Mouse (Mus musculus) erythroblast, embryonic 14.5 days (primary cell): ENCODE results near the gene Fam222a.

ENCODE experiments used
- GATA1 ChIP-seq: IDR thresholded peaks from 2 replicates; pipeline ENCODE4 v1.6.1; 2012; ENCODE audit warnings: low read length, inconsistent platforms, mixed read lengths
- TAL1 ChIP-seq: IDR thresholded peaks from 3 replicates; pipeline ENCODE4 v1.6.1; 2012; ENCODE audit warnings: low read length, inconsistent platforms, mixed read lengths

DNA sequence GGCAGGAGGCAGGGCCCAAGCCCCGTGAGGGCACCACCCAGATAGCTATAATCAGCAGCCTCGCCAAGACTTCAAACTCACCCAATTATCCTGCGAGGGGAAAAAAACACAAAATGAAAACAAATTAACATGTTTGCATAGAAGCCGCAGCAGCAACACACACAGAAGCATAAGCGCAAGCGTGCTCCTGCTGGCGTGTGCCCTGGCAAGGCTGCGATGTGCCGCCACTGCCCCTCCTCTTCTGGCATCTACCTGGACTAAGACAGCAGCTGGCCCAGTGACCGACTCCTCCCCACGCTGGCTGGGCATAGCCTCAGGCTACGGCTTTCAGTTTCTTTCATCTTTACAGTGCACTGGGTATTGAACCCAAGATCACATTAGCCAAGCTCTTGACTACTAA is 13.7 kb downstream of the Fam222a start:
- TF ChIP-seq TAL1 (no peak), GATA1 (no peak)
